Mouse (Mus musculus): Measurements from ENCODE around the gene Magea4. TPM values are rescaled to one million over a fixed set of nuclear protein-coding genes. Genes with fewer than 3 reads are reported as not detected.

The Magea4 gene
- total RNA-seq (2022): not detected

GRCm38 (mm10) chrX:72221717-72222116, at the start of gene Magea4:
Gene Magea4 (plus strand): TSS chrX:72222017.
- DNase-seq: no peak

DNA sequence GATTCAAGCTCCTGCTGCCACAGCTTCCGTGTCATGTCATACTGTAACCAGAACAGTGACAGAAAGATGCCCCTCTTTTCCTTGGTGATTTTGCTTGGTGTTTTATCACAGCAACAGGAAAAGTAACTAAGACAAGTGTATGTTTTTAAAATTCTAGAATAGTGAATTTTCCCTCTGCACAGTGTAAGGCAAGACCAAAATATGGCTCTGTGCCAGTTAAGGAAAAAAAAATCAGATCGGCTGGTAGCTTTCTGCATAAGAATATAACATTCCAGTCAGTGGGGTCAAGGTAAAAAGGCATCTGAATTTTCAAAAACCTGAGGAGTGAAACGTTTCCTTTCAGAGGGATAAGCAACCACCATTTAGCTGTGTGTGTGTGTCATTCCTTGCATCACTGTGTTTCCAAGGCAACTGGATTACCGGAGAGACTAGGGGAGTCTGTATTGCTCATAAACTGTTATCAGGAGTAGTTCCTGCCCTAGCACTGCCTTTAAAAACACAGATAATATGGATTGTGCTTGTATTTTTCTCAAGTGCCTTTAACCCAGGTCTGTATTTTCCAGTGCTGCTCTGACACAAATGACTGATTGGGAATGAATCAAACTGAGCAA, 18.8 kb upstream of the Magea4 start:
- DNase-seq: no peak

DNA sequence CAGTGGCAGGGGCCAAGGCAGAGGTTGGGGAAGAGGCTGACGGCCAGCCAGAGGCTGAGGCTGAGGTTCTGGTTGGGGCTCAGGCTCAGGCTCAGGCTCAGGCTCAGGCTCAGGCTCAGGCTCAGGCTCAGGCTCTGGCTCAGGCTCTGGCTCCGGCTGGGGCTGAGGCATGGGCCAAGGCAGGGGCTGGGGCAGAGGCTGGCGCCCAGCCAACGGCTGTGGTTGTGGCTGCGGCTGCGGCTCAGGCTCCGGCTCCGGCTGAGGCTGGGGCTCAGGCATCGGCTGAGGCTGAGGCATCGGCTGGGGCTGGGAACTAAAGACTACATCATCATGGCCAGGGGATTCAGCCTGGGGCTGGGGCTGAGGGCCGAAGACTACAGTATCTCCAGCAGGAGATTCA, 48.8 kb downstream of the Magea4 start:
- DNase-seq: no peak

Small RNAs within 50 kb of the gene (microRNA-seq; reads per million reads assigned to microRNA genes)
- gene Mir224 (63.3 to 73.2 reads per million in 2 experiments), gene Mir452 (1.8 to 3.4 reads per million in 2 experiments)

Other genes starting within 250 kb of the Magea4 start
- under 1 TPM in 2 of 4 experiments, not detected in 2; 0.26 to 0.35 TPM for gene Fate1, start 249.0 kb upstream of the Magea4 start, total RNA-seq (2022)
- under 1 TPM in 3 of 4 experiments, not detected in 1; 0.09 to 0.15 (median 0.11) TPM for gene Cnga2, start 230.2 kb upstream of the Magea4 start, total RNA-seq (2022)
- gene Gabre, start 52.8 kb downstream of the Magea4 start, total RNA-seq (2022): 1 to 10 TPM in 3 of 4 experiments, under 1 TPM in 1; 0.75 to 2.8 (median 2.1) TPM
- gene Magea10, start 164.8 kb downstream of the Magea4 start, total RNA-seq (2022): not detected